Mouse (Mus musculus): ENCODE measurements around the gene Olig2.

Olig2 gene

GRCm38 (mm10) chr16:91270982-91271549 is 45.8 kb downstream of the Olig2 start:
- DNase-seq (ENCODE audit: low read depth, low spot score), result no peak

DNA sequence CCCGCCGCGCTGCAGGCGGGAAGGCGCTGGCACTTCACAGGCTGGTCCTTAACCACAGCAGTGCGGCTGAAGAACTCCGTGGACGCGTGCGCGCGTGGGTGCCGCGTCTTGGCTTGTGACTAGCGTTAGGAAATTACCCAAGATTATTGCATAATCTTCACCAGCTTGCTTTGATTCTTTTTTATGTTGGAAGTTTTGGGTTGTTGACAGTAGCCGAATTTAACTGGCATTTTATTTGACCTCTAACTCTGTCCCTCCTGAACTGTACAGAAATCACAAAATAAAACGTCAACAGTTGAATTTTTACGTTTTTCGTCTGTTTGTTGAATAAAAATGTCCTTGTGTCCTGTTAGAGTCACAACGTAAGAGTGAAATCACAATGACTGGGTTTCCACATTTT is 46.4 kb downstream of the Olig2 start:
- no peak for DNase-seq (ENCODE audit: low read depth, low spot score)

Measured in retina, postnatal 7 days (tissue).